Mouse (Mus musculus) neural tube, embryonic 11.5 days (tissue): ENCODE measurements around the gene Hint1. TPM values are rescaled to one million over a fixed set of nuclear protein-coding genes. Genes with fewer than 3 reads are reported as not detected.

Source experiments
- ATAC-seq: fragments of 200-750 bp; cut with Nextera tagmentation; 2 replicates; pipeline ENCODE4 v1.8.0; 2017; ENCODE audit warnings: moderate number of reproducible peaks, mild to moderate bottlenecking, moderate TSS enrichment, moderate library complexity; ENCODE audit not compliant: insufficient read depth, low FRiP score, low TSS enrichment
- DNase-seq: peaks from one replicate; pipeline ENCODE4 v3.0.0-alpha.2; 2015; ENCODE audit warnings: low spot score
- H3K27ac ChIP-seq: fragments of 300-500 bp; sonication (generic); 2 replicates; pipeline ENCODE4 v1.5.1; 2014; ENCODE audit warnings: low read depth, mild to moderate bottlenecking, low read length
- H3K27me3 ChIP-seq: fragments of 300-500 bp; sonication (generic); 2 replicates; pipeline ENCODE4 v1.6.1; 2014; ENCODE audit warnings: mild to moderate bottlenecking, low read length, mixed read lengths; ENCODE audit not compliant: control insufficient read depth, insufficient read depth
- H3K36me3 ChIP-seq: fragments of 300-500 bp; sonication (generic); 2 replicates; pipeline ENCODE4 v1.6.1; 2014; ENCODE audit warnings: mild to moderate bottlenecking, low read length, moderate library complexity, mixed read lengths; ENCODE audit not compliant: control insufficient read depth, insufficient read depth
- H3K4me1 ChIP-seq: fragments of 300-500 bp; sonication (generic); 2 replicates; pipeline ENCODE4 v1.6.1; 2014; ENCODE audit warnings: low read length, mixed read lengths; ENCODE audit not compliant: control insufficient read depth, insufficient read depth
- H3K4me2 ChIP-seq: fragments of 300-500 bp; sonication (generic); 2 replicates; pipeline ENCODE4 v1.6.1; 2014; ENCODE audit warnings: low read depth, mild to moderate bottlenecking, moderate library complexity
- H3K4me3 ChIP-seq: fragments of 300-500 bp; sonication (generic); 2 replicates; pipeline ENCODE4 v1.5.1; 2014; ENCODE audit warnings: low read depth, low read length
- H3K9ac ChIP-seq: fragments of 300-500 bp; sonication (generic); 2 replicates; pipeline ENCODE4 v1.6.1; 2014; ENCODE audit warnings: mild to moderate bottlenecking, low read length
- H3K9me3 ChIP-seq: fragments of 300-500 bp; sonication (generic); 2 replicates; pipeline ENCODE4 v1.6.1; 2016; ENCODE audit warnings: low read length; ENCODE audit not compliant: control insufficient read depth
- WGBS: fragments of 180-500 bp; shearing (Covaris S2); extraction: QIAGEN DNeasy Blood & Tissue Kit; methylation state at CpG from one replicate; pipeline ENCODE4 v1.1.7; 2014; 5-methylcytosine and 5-hydroxymethylcytosine counted together
- polyA plus RNA-seq: library from polyadenylated mRNA; unstranded; fragments of >200 nt; fragmentation: Nextera tagmentation; extraction: Ambion mirVana; gene quantifications from 2 replicates; pipeline ENCODE4 v1.2.1, GENCODE M21; 2014

The Hint1 gene
- polyA plus RNA-seq, 1 experiment from 2014 or later, result 565 TPM

DNA sequence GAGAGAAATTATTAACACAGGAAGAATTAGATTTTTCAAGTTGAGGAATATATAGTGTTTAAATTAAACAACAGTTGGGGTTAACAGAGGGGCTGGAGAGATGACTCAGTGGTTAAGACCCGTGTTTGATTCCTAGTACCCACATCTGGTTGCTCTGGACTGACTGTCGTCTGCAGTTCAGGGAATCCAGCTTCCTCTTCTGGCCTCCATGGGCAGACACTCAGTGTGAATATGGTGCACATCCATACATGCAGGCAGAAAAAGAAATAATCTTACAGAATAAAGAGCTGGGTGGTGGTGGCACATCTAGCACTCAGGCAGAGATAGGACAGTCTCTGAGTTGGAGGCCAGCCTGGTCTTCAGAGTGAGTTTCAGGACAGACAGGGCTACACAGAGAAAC, 2.3 kb downstream of the Hint1 start:
- Histone ChIP-seq H3K27me3 (no peaks in the 10 kb centered on the region), H3K4me2 (no peak overlapping the region; the same call in 1 of the 2 replicates), H3K9me3 (no peaks in the 10 kb centered on the region), H3K9ac (no peak overlapping the region), H3K27ac (no peak overlapping the region), H3K4me3 (no peak overlapping the region), H3K4me1 (peaks cover 4% of the 10 kb centered on the region; the same call in 1 of the 2 replicates), H3K36me3 (peaks cover 11% of the 10 kb centered on the region)
- no peak for ATAC-seq
- 84% methylated on average over 2 of the region's 2 CpGs for WGBS
- DNase-seq, result no peak

DNA sequence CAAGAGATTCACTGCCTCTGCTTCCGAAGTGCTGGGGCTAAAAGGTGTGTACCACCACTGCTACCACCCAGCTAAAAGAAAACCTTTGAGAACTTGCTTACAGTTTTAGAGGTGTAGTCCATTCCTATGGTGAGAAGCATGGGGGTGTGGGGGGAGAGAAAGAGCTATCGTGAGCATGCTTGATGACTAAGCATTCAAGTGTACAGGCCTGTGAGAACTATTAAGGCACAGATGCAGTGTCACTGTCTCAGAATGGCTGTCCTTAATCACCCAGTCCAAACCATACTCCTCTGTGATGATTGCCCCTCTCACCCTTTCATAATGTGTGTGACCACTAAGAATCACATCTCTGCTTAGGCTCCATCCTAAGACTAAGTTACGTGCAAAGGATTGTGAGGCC, 3.1 kb downstream of the Hint1 start:
- no peak overlapping the region for H3K4me3 ChIP-seq
- peaks cover 4% of the 10 kb centered on the region; the same call in 1 of the 2 replicates for H3K4me1 ChIP-seq
- no peak overlapping the region for H3K4me2 ChIP-seq
- ATAC-seq (no peak), DNase-seq (no peak)
- no peak overlapping the region for H3K27ac ChIP-seq
- H3K9ac ChIP-seq, result no peak overlapping the region
- no peaks in the 10 kb centered on the region for H3K9me3 ChIP-seq
- WGBS, result 84% methylated on average over 3 of the region's 3 CpGs
- peaks cover 16% of the 10 kb centered on the region for H3K36me3 ChIP-seq
- H3K27me3 ChIP-seq, result no peaks in the 10 kb centered on the region

DNA sequence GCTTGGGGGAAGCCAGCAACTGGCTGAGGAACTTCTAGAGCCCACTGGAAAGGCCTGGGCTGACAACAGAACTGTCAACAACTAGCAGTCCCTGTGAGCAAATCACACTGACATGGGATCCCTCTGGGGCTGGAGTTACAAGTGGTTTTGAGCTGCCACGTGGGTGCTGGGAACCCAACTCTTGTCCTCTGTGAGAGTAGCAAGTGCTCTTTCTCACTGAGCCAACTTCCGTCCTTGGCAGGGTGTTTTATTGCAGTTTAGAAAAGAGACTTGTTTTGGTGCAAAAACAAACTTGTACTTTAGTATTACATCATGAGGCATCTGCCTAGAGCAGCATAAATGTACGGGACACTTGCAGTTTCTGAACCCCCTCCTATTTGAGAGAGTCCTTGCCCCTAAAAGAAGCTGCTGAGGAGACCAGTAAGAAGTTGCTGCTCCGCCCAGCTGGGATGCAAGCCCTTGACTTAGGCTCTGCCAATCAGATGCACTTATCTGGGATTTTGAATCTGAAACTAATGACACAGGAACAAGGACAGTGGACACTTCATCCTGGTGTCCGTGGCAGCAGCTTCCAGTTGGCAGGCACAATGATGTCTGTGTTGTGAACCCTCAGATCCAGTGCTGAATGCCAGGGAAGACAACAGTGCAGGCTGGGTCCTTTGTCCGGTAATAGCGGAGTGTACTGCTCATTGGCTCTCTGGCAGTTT, 5.8 kb downstream of the Hint1 start:
- DNase-seq, result no peak
- Histone ChIP-seq H3K27me3 (no peaks in the 10 kb centered on the region), H3K4me3 (no peak overlapping the region), H3K9me3 (no peaks in the 10 kb centered on the region), H3K36me3 (peaks cover 17% of the 10 kb centered on the region), H3K4me2 (no peak overlapping the region), H3K4me1 (peaks cover 4% of the 10 kb centered on the region; the same call in 1 of the 2 replicates), H3K27ac (no peak overlapping the region), H3K9ac (no peak overlapping the region)
- ATAC-seq, result no peak
- 82% methylated on average over 7 of the region's 7 CpGs for WGBS

DNA sequence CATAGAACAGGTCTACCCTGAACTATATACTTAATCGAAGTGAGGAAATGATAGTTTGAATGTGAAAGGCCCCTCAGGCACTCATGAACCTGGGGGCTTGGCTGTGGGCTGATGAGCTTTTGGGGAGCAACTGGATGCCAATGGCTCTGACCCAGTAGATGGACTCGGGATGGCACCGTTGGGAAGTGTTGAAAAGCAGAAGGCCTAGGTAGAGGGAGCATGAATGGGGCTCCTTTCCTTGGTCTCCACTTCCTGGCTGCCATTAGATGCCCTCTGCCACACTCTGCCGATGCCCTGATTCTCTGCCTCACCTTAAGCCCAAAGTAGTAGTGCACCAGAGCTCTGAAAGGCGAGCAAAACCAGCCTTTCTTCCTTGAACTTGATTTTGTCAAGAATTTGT, 9.8 kb downstream of the Hint1 start:
- no peaks in the 10 kb centered on the region for H3K27me3 ChIP-seq
- H3K4me1 ChIP-seq, result no peaks in the 10 kb centered on the region
- H3K4me3 ChIP-seq, result no peak overlapping the region
- H3K9ac ChIP-seq, result no peak overlapping the region
- DNase-seq (no peak), ATAC-seq (no peak)
- 88% methylated on average over 5 of the region's 5 CpGs for WGBS
- no peak overlapping the region for H3K4me2 ChIP-seq
- H3K9me3 ChIP-seq, result no peaks in the 10 kb centered on the region
- H3K27ac ChIP-seq, result no peak overlapping the region
- peaks cover 17% of the 10 kb centered on the region for H3K36me3 ChIP-seq

DNA sequence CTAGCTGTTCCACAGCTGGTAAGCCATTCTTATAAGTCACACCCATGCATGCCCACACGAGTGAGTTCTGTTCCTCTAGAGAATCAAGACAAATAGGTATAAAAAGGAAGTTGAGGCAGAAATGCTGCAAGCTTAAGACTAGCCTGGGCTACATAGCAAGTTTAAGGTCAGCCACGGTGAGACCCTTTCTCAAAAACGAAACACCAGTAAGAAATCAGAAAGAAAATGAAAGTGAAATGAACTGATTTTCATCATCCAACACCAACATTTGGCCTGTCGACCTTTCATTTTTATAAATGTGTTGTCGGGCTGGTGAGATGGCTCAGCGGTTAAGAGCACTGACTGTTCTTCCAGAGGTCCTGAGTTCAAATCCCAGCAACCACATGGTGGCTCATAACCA, 12.7 kb downstream of the Hint1 start:
- Histone ChIP-seq H3K9me3 (no peaks in the 10 kb centered on the region), H3K9ac (no peak overlapping the region), H3K27ac (no peak overlapping the region), H3K4me2 (no peak overlapping the region), H3K27me3 (no peaks in the 10 kb centered on the region), H3K4me3 (no peak overlapping the region), H3K36me3 (peaks cover 2% of the 10 kb centered on the region; the same call in 1 of the 2 replicates), H3K4me1 (no peaks in the 10 kb centered on the region)
- DNase-seq (no peak), ATAC-seq (no peak)
- 83% methylated on average over 6 of the region's 6 CpGs for WGBS

DNA sequence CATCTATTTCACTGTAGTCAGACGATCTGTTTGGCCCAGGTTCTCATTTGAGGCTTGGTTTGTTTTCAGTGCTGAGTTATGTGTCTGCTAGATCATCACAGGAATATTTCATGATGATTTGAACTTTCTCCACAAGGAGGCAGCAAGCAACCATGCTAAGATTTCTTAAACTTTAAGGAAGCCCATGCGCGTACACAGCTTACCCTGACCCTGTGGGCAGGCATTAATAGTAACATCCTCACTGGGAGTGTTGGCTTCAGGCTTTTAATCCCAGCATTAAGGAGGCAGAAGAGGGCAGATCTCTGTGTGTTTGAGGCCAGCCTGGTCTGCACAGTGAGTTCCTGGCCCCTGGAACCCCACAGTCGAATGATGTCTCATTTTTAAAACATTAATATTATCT, 13.3 kb downstream of the Hint1 start:
- no peaks in the 10 kb centered on the region for H3K4me1 ChIP-seq
- no peak overlapping the region for H3K27ac ChIP-seq
- H3K36me3 ChIP-seq, result no peaks in the 10 kb centered on the region; the same call in 1 of the 2 replicates
- no peaks in the 10 kb centered on the region for H3K27me3 ChIP-seq
- DNase-seq (peak; percentile 47), ATAC-seq (no peak)
- no peaks in the 10 kb centered on the region for H3K9me3 ChIP-seq
- H3K9ac ChIP-seq, result no peak overlapping the region
- no peak overlapping the region for H3K4me2 ChIP-seq
- no peak overlapping the region for H3K4me3 ChIP-seq
- WGBS, result 54% methylated on average over 4 of the region's 4 CpGs

DNA sequence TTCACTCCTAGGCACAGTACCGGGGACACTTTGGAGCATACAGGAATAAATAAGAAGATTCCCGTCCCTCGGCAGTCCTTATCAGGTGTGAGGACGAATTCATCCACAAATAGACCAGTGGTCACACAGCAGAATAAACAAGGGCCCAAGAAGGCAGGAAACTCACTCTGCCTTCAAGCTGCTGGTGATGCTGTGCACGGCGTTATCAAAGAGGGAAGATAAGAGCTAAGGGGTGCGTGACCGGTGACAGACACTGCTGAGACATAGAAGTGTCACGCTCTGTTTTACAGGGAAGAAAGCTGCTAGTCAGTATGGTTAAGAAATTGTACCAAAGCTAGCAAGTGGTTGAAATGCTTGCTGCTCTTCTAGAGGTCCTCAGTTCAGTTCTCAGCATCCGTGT, 13.7 kb downstream of the Hint1 start:
- Histone ChIP-seq H3K4me3 (no peak overlapping the region), H3K9ac (no peak overlapping the region), H3K36me3 (no peaks in the 10 kb centered on the region), H3K27ac (no peak overlapping the region), H3K9me3 (no peaks in the 10 kb centered on the region), H3K27me3 (no peaks in the 10 kb centered on the region), H3K4me1 (no peaks in the 10 kb centered on the region), H3K4me2 (no peak overlapping the region)
- DNase-seq, result no peak
- WGBS, result 79% methylated on average over 10 of the region's 10 CpGs
- no peak for ATAC-seq

DNA sequence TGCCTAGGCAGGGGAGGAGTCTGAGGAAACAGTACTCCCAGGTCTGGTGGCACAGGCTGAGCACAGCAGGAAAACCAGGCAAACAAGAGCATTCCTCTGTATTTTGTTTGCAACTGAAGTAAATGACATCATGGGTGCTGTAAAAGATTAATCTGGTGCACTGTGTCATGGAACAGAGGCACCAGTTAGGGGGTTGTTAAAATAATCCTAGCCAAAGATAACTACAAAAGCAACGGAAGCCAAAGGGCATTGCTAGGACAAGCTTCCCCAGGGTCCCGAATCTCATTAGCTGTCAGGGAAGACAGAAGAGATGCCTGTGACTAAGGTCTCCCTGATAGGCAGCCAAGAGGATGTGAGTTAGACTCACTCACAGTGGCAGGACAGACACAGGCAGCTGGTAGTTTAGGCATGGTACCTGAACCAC, 14.9 kb downstream of the Hint1 start:
- DNase-seq (no peak), ATAC-seq (no peak)
- no peaks in the 10 kb centered on the region for H3K27me3 ChIP-seq
- H3K9me3 ChIP-seq, result no peaks in the 10 kb centered on the region
- no peaks in the 10 kb centered on the region for H3K36me3 ChIP-seq
- no peak overlapping the region for H3K27ac ChIP-seq
- H3K9ac ChIP-seq, result no peak overlapping the region
- no peaks in the 10 kb centered on the region for H3K4me1 ChIP-seq
- 10% methylated on average over 2 of the region's 2 CpGs for WGBS
- no peak overlapping the region for H3K4me2 ChIP-seq
- H3K4me3 ChIP-seq, result no peak overlapping the region

DNA sequence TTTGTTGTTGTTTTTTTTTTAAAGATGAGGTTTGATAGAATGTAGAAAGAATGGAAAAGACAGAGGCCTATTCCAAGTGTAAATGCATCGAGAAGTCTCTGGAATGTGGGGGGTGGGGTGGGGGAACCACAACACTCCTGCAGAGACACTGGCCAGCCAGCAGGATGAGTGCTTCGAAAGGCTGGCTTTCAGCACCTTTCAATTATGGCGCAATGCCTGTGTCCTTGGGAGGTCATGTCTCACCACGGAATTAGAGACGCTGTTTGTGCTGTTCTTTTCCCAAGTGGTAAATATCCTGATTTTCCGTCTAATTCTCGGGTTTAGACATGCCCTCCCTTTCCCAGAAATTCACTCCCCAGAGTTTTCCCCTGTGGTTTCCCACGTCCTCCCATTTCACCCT, 16.5 kb downstream of the Hint1 start:
- 40% methylated on average over 8 of the region's 8 CpGs for WGBS
- H3K4me2 ChIP-seq, result no peak overlapping the region
- H3K9ac ChIP-seq, result no peak overlapping the region
- DNase-seq, result no peak
- ATAC-seq, result no peak
- H3K27me3 ChIP-seq, result no peaks in the 10 kb centered on the region
- no peaks in the 10 kb centered on the region for H3K4me1 ChIP-seq
- H3K27ac ChIP-seq, result no peak overlapping the region
- no peaks in the 10 kb centered on the region for H3K36me3 ChIP-seq
- H3K4me3 ChIP-seq, result no peak overlapping the region
- H3K9me3 ChIP-seq, result no peaks in the 10 kb centered on the region
